Mouse (Mus musculus) right cerebral cortex, postnatal 10 days (tissue): ENCODE results near the gene Mapk14.
"Not testable (repeated sequence)": the region's sequence is repeated elsewhere in the genome, so short reads cannot be mapped to it uniquely, and the experiment has no call there.

Experiments
- DNase-seq, 2 experiments: peaks; one replicate each; pipeline ENCODE4 v3.0.0; 2021; ENCODE audit warnings: low spot score in 2 of 2

The Mapk14 gene

DNA sequence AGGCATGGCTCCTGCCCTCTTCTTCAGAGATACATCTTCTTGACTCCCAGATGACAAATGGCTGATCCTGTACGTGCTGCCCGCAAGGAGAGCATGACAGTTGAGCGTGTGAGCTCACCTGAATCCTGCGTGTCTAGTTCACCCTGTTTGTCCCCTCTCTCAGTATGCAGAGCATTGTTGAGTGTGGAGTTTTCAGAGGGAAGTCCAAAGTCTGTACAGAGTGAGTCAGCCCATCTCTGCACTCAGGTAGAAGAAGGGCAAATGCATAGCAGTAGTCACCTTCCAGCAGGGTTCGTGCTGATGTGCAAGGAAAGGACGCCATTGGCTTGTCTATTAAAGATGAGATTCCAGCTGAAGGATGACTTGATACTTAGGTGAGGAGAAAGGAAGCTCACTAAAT, 48.1 kb downstream of the Mapk14 start:
- no peak for DNase-seq

DNA sequence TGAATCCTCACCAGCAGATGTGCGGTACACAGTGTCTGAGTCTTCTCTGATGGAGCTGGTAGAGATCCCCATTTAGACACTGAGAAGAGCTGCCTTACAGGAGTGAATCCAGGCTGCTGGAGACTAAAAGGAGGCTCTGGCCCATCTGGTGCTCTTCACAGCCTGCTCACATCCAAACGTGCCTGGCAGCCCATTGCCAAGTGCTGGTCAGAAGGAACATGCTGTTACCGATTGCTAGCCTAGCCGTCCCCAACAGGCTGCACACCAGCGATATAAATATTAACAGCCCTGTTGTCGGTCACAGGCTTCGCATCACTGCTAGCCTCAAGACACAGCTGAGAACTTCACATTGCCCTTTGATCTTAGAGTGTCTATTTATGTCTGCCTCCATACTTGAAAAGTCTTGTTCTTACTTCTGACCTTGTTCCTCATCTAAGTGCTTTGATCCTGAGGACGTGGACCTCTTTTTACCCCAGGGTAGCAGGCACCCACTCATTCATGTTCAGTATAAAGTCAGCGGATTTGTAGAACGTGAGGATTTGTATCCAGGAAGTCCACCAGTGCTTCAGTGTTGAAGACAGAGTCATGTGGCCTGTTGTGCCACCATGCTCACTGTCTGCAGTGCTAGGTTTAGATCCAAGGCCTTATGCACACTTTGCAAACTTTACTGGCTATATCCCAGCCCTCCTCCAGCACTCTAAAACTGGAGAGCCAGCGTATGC, 52.2 kb downstream of the Mapk14 start:
- DNase-seq = peak; percentile 79 to 86

DNA sequence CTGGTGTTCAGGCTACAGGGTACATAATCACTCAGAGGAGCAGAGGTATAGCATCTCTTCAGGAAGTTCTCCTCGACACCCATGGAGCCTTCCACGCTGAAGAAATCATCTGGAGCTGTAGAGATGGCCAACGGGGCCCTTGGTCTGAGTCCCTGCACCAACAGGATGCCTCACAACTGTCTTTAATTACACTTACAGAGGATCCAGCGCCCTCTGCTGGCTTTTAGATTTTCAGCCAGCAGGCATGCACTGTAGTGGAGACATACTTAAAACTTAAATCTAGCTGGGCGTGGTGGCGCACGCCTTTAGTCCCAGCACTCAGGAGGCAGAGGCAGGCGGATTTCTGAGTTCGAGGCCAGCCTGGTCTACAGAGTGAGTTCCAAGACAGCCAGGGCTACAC, 52.8 kb downstream of the Mapk14 start:
- no peak for DNase-seq

DNA sequence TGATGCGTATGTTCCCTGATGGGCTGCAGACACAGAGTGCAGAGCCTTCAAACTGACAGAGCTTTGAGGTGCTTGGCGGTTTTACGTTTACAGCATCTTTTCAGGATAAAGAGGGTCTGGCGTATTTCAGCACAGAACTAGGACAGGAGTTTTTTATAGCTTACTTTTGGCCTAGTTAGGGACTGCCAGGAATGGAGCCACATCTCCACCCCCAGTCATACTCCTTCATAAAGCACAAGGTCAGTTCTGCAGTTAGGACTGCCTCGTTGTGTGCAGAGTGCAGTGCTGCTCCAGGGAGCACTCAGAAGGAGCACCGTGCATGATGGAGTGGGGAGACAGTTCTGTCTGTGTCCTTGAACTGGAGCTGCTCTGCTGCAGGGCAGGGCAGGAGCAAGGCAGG, 54.6 kb downstream of the Mapk14 start:
- DNase-seq = peak in 1 of 2 experiments; percentile 60

DNA sequence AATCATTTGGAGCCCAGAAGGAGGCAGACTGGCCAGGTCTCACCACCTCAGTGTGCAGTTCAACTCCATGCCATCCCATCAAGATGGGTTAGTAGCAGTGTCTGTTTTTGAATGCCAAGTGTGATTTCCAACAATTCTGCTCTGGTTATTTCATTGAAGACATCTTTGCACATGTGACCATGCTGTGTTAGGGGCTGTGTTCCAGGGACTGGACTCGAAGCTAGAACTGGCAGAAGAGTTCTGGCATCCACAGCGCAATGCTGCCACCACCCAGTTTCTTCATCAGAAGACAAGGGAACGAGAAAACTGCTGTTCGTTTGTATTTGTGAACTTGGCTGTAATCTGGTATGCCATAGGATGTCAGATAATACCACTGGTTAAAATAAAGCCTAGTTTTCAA, 56.9 kb downstream of the Mapk14 start:
- no peak for DNase-seq

DNA sequence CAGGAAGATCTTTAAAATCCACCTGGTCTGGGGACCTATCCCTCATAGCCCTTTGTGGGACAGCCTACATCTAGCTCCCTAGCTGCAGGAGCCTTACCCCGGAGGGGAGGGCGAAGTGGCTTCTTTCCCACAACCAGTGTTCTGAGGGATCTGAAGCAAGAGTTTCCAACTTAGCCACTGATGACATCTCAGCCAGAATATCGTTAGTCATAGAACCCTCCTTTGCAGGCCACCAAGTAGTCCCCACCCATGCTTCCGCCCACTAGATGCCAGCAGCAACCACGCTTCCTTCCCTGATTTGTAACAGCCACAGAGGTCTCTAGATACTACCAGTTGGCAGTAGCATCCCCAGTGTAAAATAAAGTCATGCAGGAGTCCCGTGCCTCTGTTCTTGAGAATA, 59.5 kb downstream of the Mapk14 start:
- DNase-seq = no peak

DNA sequence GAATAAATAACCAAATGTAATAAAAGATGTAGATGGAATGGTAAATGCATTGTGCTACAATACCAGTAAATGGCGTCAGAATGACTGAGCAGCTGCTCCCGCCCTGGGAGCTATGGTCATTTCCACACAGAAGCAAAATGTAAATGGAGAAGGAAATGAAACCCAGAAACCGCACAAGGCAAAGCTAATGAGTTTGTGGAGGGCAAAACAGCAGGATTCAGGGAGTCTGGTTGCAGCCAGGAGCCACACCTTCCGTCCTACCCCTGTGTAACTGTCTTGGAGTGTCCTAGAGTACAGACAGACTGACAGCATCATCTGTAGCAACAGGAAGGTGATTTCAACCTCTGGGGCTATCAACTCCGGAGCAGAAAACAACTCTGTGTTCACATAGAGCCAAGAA, 65.3 kb downstream of the Mapk14 start:
- no peak for DNase-seq

DNA sequence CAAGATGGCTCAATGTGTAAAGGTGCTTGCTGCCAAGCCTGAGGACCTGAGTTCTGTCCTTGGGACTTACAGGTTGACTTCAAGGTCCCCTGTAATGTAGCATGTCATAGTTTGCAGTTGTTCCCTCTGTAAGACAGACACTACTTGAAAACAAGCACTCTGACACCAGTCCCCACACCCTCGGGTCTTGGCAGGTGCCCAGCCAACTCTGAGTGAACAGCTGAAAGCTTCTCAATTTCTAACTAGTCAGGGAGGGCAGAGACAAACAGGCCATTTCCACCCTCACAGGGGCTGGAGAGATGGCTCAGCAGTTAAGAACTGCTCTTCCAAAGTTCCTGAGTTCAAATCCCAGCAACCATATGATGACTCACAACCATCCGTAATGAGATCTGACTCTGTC, 66.3 kb downstream of the Mapk14 start:
- no peak for DNase-seq

DNA sequence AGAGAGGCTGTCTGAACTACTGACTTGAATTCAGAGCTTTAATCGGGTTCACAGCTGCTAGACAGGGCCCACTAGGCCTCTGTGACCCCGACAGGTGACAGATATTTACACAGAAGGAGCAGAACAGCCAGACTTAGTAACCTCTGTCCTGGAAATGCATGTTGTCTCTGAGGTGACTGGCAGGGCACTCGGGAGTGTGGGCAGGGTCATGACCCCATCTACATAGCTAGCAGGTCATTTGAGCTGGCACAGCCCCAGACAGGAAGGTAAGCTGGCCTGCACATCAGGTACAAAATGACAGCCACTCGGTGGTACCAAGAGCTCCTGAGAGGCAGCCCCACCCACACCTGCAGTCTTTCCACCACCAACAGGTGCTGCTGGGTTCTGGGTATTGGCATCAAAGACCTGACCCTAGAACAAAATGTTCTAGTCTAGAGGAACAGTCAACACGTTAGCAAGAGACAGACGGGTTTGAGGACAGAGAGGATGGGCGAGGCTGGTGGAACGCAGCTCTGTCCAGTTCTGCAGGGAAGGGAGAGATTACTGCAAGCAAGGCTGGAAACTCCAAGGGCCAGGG, 69.7 kb downstream of the Mapk14 start:
- no peak for DNase-seq

DNA sequence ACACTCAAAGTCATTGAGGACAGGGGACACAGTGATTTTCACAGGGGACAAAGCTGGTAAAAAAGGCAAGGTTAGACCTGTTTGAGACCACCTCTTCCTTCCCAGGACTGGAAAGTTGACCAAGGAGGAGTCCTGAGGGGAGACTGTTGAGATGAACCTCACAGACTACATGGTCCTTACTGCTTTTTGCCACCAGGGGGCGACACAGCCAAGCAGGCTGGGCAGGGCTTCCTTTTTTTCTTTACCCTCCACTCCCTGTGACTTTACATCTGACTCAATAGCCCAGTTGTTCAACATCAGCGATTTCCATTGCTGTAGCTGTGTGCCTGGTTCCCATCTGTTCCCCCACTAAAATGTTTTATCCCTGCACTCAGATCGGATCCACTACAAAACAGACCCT, 70.7 kb downstream of the Mapk14 start:
- peak; percentile 59 to 75 for DNase-seq

DNA sequence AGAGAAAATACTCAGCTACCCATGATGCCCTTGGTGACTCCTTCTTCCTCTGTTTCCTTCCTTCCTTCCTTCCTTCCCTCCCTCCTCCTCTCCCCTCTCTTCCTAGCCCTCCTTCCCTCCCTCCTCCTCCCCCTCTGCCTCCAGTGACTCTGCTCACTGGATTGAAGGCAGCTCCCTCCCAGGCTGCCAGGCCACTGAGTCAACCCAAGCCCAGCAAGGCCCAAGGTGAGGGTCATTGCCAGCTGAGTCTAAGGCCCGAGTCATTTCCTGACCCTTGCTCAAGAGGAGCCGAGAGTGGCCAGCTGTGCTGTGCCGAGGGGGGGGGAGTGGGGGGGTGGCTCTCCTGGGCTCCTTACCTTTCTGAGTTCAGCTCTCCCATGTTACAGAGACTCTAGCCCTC, 75.1 kb downstream of the Mapk14 start:
- DNase-seq = no peak

DNA sequence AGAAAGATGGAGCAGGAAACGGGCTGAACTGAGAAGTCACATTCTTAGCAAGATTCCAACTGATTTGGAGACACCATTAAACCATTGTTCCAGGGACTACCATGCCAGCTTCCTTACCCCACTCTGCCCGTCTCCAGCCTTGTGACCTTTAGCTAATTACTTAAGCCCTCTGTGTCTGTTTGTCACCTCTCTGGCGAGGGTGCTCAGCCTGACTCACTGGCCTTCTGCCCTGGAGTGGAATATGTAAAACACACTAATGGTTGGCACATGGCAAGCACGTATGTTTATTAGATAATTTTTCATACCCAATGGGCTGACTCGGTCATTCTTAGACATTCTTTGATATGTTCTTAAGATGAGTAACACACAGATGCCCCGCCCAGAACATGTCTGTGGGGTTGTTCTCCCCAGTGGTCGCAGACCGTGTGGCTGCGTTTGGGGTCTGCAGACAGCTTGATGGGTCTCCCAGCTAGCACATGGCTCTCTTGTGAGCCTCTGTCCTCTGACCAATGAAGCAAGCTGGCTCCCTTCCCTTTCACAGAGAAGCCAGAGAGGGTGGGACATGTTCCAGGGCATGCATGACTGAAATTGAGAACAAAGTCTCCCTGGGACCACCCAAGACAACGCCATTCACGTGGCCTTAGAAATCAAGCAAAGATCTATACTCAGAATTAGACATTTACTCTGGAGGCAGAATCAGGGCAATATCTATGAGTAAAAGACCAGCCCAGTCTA, 75.8 kb downstream of the Mapk14 start:
- no peak for DNase-seq

DNA sequence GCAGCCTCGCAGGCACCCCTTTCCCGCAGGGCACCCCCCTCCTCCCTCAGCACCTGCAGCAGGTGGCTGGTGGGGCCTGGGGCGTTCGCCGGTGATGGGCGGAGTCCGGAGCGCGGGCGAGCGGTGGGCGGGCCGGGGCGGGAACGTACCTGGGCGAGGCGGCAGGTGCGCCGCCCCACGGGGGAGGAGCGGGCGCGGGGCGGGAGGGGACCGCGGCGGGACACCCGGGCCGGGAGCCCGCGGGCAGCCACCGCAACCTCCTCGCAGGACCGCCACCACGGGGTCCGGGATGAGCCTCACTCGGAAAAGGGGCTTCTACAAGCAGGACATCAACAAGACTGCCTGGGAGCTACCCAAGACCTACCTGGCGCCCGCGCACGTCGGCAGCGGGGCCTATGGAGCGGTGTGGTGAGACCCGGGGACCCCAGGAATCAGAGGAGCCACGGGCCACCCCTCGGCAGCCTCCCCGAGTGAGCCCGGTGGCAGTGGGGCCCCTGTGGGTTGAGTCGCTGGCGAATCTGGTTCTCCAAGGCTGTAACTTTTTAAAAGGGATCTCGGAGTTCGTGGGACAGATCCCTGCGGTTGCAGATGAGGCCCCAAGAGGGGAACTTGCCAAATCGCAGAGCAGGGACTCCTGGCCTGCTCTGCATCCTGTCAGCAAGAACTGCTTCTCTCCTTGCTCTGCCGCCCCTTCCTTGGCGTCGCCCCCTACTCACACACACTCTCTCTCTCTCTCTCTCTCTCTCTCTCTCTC, 78.2 kb downstream of the Mapk14 start, which contains the start of gene Mapk13:
Gene Mapk13 (plus strand): TSS at position 177 of the 754 bp plus-strand sequence.
- no peak for DNase-seq

DNA sequence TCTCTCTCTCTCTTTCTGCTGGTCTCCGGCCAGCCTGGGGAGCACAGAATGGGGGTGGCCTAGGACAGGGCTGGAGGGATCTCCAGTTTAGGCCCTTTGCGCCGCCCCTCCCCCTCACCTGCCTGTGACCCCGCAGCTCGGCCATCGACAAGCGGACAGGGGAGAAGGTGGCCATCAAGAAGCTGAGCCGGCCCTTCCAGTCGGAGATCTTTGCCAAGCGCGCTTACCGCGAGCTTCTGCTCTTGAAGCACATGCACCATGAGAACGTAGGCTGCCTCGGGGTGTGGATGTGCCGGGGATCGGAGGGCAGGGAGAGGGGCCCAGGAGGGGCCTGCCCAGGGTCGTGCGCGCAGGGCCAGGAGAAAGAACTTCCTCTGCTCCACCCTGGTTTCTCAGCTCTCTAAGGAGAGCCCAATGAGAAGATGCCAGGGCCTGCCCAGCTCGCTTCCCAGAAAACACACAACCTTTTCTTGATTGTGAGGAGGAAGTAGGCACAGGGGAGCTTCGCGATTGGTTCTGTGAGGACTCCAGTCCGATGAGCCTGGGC, 78.8 kb downstream of the Mapk14 start:
- DNase-seq = no peak

DNA sequence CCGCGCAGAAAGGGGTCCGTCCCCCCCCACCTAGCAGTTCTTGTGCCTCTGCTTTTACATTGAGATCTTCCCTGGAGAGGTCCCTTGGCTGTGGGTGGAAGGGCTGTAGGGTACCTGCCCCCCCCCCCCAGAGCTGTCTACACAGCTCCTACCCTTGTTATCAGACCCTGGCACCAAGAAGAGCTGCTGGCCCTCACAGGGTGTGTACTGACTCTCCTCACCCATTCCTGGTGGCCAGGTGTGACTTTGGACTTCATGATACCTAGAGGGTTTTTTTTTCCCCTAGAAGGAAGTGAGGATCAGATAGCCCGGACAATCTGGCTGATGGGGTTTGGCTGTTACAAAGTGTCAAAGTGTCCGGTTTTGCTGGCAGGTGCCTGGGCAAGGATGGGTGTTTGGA, 80.2 kb downstream of the Mapk14 start:
- no peak for DNase-seq

DNA sequence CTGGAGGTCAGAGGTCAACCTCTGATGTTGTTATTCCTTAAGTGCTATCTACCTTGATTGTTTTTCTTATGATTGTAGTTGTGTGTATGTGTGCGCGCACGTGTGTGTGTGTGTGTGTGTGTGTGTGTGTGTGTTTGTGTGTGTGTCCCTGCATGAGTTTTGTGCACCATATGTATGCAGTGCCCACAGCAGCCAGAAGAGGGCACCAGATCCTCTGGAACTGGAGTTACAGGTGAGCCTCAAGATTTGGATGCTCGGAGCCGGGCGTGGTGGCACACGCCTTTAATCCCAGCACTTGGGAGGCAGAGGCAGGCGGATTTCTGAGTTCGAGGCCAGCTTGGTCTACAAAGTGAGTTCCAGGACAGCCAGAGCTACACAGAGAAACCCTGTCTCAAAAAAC, 83.2 kb downstream of the Mapk14 start:
- DNase-seq = not testable (repeated sequence)

DNA sequence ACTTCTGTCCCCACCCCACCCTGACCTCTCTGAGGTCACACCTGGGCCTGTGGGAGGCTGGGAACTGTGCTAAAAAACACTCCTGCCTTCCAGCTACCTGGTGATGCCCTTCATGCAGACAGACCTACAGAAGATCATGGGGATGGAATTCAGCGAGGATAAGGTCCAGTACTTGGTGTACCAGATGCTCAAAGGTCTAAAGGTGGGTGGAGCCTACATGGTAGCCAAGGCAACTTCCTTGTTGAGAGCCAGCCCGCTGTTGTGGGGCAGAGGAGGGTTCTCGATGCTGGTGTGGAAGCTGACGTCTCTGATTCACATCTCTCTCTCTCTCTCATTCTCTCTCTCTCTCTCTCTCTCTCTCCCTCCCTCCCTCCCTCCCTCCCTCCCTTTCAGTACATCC, 84.0 kb downstream of the Mapk14 start:
- no peak for DNase-seq

DNA sequence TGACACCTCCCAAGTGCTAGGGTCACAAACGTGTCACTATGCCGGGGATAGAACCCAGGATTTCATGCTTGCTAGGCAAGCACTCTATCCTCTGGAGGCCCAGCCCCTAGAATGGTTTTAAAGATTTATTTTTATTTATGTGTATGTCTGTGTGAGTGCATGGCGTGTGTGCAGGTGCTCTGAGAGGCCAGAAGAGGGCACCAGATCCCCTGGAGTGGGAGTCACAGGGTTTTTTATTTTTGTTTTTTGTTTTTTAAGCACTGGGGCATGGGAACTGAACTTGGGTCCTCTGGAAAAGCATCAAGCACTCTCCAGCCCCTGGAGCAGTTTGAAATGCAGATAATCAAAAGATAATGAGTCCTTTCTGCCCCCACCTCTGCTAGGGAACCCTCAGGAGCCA, 85.7 kb downstream of the Mapk14 start:
- DNase-seq = no peak

DNA sequence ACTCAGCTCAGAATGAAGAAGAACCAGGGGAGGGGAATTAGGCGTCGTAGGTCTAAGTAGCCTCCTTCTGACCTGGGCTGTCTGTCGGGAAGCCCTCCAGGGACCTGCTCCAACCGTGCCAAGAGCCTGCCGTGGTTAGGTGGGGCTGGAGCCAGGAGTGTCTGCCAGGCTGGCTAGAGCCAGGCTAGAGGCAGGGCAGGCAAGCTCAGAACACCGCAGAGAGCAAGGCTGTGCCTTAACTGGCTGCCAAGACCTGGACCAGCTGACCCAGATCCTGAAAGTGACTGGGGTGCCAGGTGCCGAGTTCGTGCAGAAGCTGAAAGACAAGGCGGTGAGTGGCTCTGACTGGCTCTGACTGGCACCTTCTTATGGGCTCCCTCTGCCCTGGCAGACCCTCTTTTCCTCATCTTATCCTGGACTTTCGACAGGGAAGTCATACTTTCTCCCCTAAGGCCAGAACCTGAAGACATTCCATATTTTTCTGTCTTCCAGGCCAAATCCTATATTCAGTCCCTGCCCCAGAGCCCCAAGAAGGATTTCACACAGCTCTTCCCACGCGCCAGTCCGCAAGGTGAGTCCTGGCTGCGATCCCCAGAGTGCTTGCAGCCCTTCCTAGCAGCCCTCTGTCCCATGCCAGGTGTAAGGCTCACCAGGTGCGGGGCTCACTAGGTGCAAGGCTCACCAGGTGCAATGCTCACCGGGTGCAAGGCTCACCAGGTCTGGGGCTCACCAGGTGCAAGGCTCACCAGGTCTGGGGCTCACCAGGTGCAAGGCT, 86.3 kb downstream of the Mapk14 start:
- DNase-seq = peak; percentile 60 to 65

DNA sequence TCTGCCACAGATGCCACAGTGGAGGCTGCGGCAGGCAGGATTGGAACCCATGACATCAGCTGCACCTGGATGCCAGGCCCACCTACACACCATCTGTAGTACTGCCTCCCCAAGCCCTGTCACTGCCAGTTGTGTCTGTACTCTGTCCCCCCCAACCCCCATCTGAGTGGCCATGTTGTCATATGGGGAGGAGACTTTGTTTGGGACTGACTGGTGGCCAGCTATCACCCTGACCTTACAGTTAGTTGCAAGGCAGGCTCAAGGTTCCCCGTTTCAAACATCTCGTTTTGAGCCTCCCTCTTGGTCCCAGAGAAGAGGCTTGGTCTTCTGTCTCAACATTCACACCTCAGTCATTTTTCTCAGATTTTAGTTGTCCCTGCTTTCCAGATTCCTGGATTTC, 88.6 kb downstream of the Mapk14 start:
- no peak for DNase-seq

DNA sequence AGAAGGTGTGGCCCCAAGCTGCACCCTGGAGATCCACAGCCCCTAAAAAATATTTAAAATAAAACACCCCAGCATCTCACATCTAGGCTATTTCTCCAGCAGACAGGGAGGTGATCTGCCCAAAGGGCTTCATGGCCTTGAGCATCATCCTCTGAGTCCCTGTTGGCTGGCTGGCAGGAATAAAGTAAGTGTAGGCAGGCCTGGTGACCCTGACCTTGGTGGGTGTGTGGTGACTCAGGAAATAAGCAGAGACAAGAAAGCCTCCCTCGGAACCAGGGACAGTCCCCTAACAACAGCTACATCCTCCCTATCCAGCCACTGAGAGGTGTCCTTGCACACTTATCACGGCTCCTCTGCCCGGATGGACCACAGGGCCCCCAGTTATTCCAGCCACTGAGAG, 89.7 kb downstream of the Mapk14 start:
- DNase-seq = no peak
